Mouse (Mus musculus) heart, postnatal 36 days (tissue): ENCODE results near the gene Slc13a2. TPM values are rescaled to one million over a fixed set of nuclear protein-coding genes. Genes with fewer than 3 reads are reported as not detected.
A peak's percentile ranks its signal among the peaks of the same experiment; 100 is the strongest.

Source experiments
- DNase-seq, 2 experiments: peaks; one replicate each; pipeline ENCODE4 v3.0.0; 2021 to 2022
- intact Hi-C: fragments of 180-260 bp; cut with DNase I; formaldehyde crosslinking; loops from one replicate; pipeline ENCODE4 v1.15.1; 2025
- total RNA-seq, 2 experiments: library from RNA; stranded (reverse); gene quantifications; 2 replicates each; pipeline ENCODE4 v1.2.3; 2021

Gene Slc13a2
- total RNA-seq, result not detected

DNA sequence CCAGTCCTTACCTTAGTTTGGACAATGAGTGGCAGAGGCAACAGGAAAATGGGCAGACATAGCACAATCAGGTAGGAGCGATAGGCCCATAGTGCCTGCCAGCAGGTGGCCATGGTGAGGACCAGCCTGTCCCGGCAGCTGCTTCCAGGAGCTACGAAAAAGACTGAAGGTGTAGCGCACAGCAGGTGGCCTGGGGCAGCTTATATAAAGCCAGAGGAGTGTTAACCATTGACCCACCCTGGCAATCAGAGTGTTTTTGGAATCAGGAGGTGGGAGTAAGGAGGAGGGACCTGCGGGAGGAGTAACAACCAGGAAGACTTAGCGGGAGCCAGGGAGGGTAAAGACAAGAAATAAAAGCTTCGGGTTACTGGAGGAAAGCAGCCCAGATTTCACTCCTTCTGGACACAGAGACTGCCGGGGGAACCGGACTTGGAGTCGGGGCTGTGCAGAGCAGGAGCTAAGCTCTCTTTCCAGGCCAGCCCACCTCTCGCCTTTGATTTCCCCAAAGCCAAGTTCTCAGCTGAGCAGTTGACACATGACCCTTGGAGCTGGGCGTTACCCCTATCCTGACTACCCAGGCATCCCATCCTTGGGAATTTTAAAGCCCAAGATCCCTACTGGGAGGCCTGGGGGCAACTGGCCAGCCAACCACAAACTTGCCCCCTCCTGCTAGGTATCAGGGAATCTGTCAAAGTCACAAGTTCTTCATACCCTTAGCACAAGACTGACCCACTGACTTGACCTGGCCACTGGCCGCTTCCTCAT is at the start of gene Slc13a2:
Gene Slc13a2, minus strand, starts transcription at position 163 of the 765 bp plus-strand sequence.
- intact Hi-C loops, result no loop called here
- DNase-seq, result no peak

DNA sequence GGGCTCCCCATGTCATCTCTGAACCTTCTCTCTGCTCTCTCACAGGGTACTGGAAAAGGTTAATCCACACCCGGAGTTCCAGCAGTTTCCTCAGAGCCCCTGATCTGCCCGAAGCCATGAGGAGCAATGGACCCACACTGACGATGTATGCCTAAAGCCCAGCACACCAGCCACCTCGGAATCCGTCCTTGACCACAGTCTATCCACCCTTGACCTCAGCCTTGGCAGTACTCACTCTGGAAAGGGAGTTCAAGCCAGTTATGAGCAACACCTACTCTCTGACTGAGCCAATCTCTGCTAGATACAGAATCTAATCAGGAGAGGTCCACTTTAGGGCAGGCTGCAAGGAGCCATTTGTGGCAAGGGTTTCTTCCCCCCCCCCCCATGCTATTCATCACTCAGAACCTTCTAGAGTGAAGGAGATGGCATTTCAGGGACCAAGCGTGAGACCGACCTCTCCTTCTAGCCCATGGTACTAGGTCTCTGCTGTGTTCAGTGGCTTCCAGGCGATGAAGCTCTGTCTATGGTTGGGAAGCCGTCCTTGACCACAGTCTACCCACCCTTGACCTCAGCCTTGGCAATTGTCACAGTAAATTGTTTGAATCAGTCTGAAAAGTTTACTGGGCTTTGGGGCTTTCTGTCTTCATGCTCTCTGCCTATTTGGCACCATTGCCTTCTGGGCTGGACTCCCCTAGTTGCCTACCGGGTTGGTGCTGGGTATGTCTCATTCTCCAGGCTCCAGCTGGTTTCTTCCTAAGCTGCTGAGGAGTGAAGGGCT is 49.5 kb upstream of the Slc13a2 start:
- intact Hi-C loops, result no loop called here
- DNase-seq, result no peak

- no peak for DNase-seq
- intact Hi-C loops, result no loop called here
Measured at GRCm38 (mm10) chr11:78467932-78468331, 45.9 kb upstream of the Slc13a2 start.

GRCm38 (mm10) chr11:78467515-78467914 is 45.5 kb upstream of the Slc13a2 start:
- intact Hi-C loops, result no loop called here

DNA sequence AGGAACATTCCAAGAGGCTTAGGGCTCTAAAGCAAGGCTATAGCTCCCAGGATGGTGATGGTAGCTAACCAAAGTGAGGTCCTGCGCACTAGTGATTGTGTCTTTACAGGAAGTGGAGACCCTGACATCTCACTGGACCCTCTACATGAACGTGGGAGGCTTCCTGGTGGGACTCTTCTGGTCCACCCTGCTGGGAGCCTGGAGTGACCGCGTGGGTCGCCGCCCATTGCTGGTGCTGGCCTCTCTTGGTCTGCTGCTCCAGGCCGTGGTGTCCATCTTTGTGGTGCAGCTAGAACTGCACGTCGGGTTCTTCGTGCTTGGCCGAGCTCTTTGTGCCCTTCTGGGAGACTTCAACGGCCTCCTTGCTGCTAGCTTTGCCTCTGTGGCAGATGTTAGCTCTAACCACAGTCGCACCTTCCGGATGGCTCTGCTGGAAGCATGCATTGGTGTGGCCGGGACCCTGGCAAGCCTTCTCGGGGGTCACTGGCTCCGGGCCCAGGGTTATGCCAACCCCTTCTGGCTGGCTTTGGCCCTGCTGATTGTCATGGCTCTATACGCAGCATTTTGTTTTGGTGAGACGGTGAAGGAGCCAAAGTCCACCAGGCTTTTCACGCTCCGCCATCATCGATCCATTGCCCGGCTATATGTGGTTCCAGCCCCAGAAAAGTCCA is 44.4 kb upstream of the Slc13a2 start:
- intact Hi-C loops, result no loop called here
- DNase-seq, result no peak

More at GRCm38 (mm10) chr11:78467515-78467914, 45.5 kb upstream of the Slc13a2 start:
- no peak for DNase-seq

- intact Hi-C loops, result no loop called here
- DNase-seq, result peak; percentile 78 to 82
Measured at GRCm38 (mm10) chr11:78465568-78466180, 43.7 kb upstream of the Slc13a2 start, which contains the start of gene Slc46a1. Gene Slc46a1 (plus strand): TSS chr11:78465697.

- intact Hi-C loops, result no loop called here
- no peak for DNase-seq
Measured at GRCm38 (mm10) chr11:78465116-78465515, 43.1 kb upstream of the Slc13a2 start.

GRCm38 (mm10) chr11:78463286-78464036 is 41.4 kb upstream of the Slc13a2 start:
- intact Hi-C loops, result no loop called here
- DNase-seq, result no peak

DNA sequence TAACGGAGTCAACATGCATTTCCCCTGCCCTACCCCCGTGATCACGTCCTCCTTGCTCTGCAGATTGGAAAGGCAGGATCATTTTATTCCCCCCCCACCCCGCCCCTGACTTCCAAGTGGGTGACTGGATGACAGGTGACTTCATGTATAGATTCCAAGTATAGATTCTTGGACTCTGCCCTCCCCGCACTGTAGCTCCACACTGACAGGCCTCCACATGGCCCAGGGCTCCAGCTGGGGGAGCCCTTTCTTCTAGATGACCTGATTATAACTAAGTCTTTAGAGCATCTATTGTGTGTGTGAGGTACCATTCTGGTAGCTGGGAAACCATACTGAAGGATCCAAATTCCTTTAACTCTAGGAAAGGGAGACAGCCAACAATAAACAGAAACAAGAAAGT is 40.7 kb upstream of the Slc13a2 start:
- DNase-seq, result no peak
- intact Hi-C loops, result no loop called here

GRCm38 (mm10) chr11:78461894-78462293 is 39.9 kb upstream of the Slc13a2 start:
- intact Hi-C loops, result no loop called here
- DNase-seq, result no peak

DNA sequence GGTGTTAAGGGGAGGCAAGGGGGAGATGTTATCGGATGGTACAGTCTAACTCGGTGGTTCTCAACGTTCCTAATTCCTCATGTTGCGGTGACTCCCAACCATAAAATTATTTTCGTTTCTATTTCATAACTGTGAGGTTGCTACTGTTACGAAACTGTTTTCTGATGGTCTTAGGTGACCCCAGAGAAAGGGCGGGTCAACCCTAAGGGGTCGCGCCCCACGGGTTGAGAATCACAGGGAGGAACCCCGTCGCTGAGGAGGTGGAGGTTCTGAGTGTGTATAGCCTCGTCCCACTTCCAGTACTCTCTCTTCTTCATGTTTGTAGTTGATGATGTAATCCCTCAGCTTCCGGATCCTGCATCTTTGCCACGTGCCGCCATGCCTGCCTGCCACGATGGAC is 36.7 kb upstream of the Slc13a2 start:
- DNase-seq, result no peak
- intact Hi-C loops, result no loop called here

- peak; percentile 18 to 46 for DNase-seq
- intact Hi-C loops, result no loop called here
Measured at GRCm38 (mm10) chr11:78455308-78455707, 33.3 kb upstream of the Slc13a2 start.

- intact Hi-C loops, result loop anchor here (5.0 kb wide), 1 partner anchor 97 kb away; no protein-coding TSS in a partner anchor
- DNase-seq, result no peak
Measured at GRCm38 (mm10) chr11:78454276-78454675, 32.3 kb upstream of the Slc13a2 start.

DNA sequence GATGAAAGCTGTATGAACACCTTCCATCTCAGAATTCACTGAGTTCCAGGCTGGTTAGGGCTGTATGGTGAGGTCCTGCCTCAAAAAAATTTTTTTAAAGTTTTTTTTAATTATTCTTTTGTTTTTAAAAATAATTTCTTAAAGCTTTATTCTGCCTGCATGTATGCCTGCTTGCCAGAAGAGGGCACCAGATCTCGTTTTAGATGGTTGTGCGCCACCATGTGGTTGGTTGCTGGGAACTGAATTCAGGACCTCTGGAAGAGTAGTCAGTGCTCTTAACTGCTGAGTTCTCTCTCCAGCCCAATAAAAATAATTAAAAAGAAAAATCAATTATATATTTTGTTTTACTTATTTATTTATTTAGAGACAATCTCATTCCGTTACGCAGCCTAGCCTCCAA is 31.7 kb upstream of the Slc13a2 start:
- intact Hi-C loops, result loop anchor here (5.0 kb wide), 1 partner anchor 96 kb away; no protein-coding TSS in a partner anchor
- DNase-seq, result peak; percentile 44 to 70

GRCm38 (mm10) chr11:78450337-78450736 is 28.3 kb upstream of the Slc13a2 start:
- no peak for DNase-seq
- intact Hi-C loops, result loop anchor here (5.0 kb wide), 1 partner anchor 93 kb away; no protein-coding TSS in a partner anchor

- DNase-seq, result no peak
- intact Hi-C loops, result no loop called here
Measured at GRCm38 (mm10) chr11:78448242-78448641, 26.2 kb upstream of the Slc13a2 start.

GRCm38 (mm10) chr11:78447168-78447567 is 25.2 kb upstream of the Slc13a2 start:
- DNase-seq, result no peak
- intact Hi-C loops, result no loop called here

GRCm38 (mm10) chr11:78443115-78443514 is 21.1 kb upstream of the Slc13a2 start:
- no peak for DNase-seq
- intact Hi-C loops, result no loop called here

GRCm38 (mm10) chr11:78438399-78438930 is 16.4 kb upstream of the Slc13a2 start:
- intact Hi-C loops, result no loop called here

DNA sequence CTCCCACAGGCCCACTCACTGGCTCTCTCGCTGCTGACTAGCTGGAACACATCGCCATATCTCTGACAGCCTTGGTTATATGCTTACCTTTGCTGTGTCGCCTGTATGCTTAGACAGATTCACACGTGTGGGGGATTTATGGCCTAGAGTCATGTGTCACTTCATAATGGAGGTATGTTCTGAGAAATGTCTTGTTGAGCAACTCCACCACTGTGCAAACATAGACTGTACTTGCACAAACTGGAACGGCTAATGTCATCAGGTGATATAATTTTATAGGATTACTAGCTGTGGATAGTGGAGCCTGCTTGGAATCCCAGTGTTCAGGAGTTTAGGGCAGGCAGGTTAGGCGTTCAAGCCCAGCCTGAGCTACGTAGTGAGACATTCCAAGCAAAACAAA is 15.2 kb upstream of the Slc13a2 start:
- intact Hi-C loops, result no loop called here
- DNase-seq, result no peak

More at GRCm38 (mm10) chr11:78438399-78438930, 16.4 kb upstream of the Slc13a2 start:
- DNase-seq, result no peak
